Mouse (Mus musculus) forebrain, embryonic 16.5 days (tissue): Measurements from ENCODE around the gene Cyp1a1. TPM values are rescaled to one million over a fixed set of nuclear protein-coding genes. Genes with fewer than 3 reads are reported as not detected.

Experiments used
- ATAC-seq: fragments of 200-750 bp; cut with Nextera tagmentation; 2 replicates; pipeline ENCODE4 v1.8.0; 2017; ENCODE audit warnings: mild to moderate bottlenecking, moderate library complexity
- H3K27ac ChIP-seq: fragments of 300-500 bp; sonication (generic); 2 replicates; pipeline ENCODE4 v1.5.1; 2014; ENCODE audit warnings: low read length, control low read depth
- H3K27me3 ChIP-seq: fragments of 300-500 bp; sonication (generic); replicated peaks from 2 replicates; pipeline ENCODE4 v1.6.1; 2014; ENCODE audit warnings: low read length; ENCODE audit not compliant: control insufficient read depth, insufficient read depth
- H3K36me3 ChIP-seq: fragments of 300-500 bp; sonication (generic); 2 replicates; pipeline ENCODE4 v1.6.1; 2014; ENCODE audit not compliant: control insufficient read depth, insufficient read depth
- H3K4me1 ChIP-seq: fragments of 300-500 bp; sonication (generic); replicated peaks from 2 replicates; pipeline ENCODE4 v1.6.1; 2014; ENCODE audit warnings: low read length; ENCODE audit not compliant: control insufficient read depth, insufficient read depth
- H3K4me2 ChIP-seq: fragments of 300-500 bp; sonication (generic); 2 replicates; pipeline ENCODE4 v1.6.1; 2014; ENCODE audit warnings: mild to moderate bottlenecking, low read length, control low read depth
- H3K4me3 ChIP-seq: fragments of 300-500 bp; sonication (generic); replicated peaks from 2 replicates; pipeline ENCODE4 v1.5.1; 2014; ENCODE audit warnings: mild to moderate bottlenecking, low read length, control low read depth
- H3K9ac ChIP-seq: fragments of 300-500 bp; sonication (generic); replicated peaks from 2 replicates; pipeline ENCODE4 v1.6.1; 2014; ENCODE audit warnings: low read depth, low read length, control low read depth
- H3K9me3 ChIP-seq: fragments of 300-500 bp; sonication (generic); 2 replicates; pipeline ENCODE4 v1.6.1; 2016; ENCODE audit warnings: low read length; ENCODE audit not compliant: control insufficient read depth
- WGBS: fragments of 180-500 bp; shearing (Covaris S2); extraction: QIAGEN DNeasy Blood & Tissue Kit; methylation state at CpG from one replicate; pipeline ENCODE4 v1.1.7; 2014; 5-methylcytosine and 5-hydroxymethylcytosine counted together
- polyA plus RNA-seq: library from polyadenylated mRNA; unstranded; fragments of >200 nt; fragmentation: Nextera tagmentation; extraction: Ambion mirVana; gene quantifications from 2 replicates; pipeline ENCODE4 v1.2.1, GENCODE M21; 2015

The Cyp1a1 gene
- polyA plus RNA-seq, 1 experiment from 2014 or later = 0.18 TPM

DNA sequence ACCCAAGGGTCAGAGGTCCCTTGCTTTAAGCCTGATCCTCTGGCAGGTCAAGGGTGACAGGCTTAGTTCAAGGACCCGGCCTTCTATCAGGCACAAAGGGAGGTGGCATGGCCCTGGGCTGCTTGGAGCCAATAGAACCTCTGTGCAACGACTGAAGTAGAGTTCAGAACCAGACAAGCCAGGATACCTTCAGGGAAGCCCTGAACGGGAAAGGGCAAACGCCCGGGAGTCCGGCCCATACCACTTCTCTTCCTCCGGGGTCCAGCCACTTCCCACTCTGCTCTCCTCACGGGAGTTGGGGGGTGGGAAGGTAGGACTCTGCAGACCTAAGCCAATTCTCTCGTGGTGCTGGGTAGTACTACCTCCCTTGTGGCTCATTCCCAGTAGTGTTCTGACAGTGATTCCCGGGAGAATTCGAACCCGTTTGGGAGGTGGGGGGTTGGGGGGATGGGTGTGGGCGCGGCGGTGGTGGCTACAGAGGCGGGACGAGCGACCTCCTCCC is 43.2 kb upstream of the Cyp1a1 start:
- under 1% methylated on average over 18 of the region's 18 CpGs for WGBS
- Histone ChIP-seq H3K4me3 (peak overlapping the region; percentile 94), H3K4me2 (peak overlapping the region; percentile 95), H3K4me1 (peaks cover 48% of the 10 kb centered on the region), H3K9ac (peak overlapping the region; percentile 99), H3K27me3 (no peaks in the 10 kb centered on the region), H3K36me3 (no peaks in the 10 kb centered on the region), H3K27ac (peak overlapping the region; percentile 95), H3K9me3 (no peaks in the 10 kb centered on the region)
- peak; percentile 13 for ATAC-seq

DNA sequence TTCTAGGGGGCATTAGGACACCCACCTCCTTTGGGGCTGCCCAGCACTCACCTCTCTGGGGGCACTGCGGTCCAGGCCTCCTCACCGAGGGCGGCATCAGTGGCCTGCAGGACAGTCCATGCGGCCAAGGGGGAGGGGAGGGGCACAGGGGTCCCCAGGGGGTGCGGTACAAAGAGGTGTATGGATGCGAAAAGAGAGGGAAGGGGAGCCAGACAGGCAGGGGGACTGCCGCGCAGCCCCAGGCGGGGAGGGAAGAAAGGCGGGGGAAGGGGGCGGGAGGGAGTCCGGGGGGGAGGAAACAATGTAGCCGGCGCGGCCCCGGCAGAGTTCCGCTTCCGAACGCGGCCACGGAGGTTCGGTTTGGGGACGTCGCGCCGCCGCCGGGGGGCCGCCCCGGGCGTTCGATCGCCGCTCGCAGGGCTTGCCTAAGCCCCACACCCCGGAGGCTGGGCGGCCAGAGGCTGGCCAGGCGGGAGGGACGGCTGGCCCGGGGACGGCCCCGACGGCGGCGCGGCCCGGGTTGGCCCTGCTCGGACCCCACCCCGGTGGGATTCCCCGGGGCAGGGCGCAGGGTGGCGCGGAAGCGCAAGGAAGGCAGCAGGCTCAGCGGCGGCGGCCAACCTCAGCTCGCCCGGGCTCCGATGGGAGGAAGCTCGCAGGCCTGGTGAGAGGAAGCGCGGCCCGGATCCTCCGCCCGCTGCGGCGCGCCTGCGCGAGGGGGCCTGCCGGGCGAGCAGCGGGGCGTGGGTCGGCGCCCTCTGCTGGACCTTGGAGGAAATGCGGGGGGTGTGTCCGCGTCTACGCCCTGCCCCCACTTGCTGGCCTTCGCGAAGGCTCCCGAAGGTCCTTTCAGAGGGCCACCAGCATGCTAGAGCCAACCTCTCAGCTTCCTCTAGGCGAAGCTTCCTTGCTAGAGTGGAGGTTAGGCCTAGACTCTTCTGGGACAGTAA is 42.5 kb upstream of the Cyp1a1 start:
- H3K4me3 ChIP-seq = peak overlapping the region; percentile 94
- no peaks in the 10 kb centered on the region for H3K27me3 ChIP-seq
- H3K9ac ChIP-seq = peak overlapping the region; percentile 99
- peaks cover 41% of the 10 kb centered on the region for H3K4me1 ChIP-seq
- H3K4me2 ChIP-seq = peak overlapping the region; percentile 95
- no peaks in the 10 kb centered on the region for H3K36me3 ChIP-seq
- peak overlapping the region; percentile 95 for H3K27ac ChIP-seq
- no peaks in the 10 kb centered on the region for H3K9me3 ChIP-seq
- peak; percentile 92 for ATAC-seq
- under 1% methylated on average over 55 of the region's 85 CpGs for WGBS

DNA sequence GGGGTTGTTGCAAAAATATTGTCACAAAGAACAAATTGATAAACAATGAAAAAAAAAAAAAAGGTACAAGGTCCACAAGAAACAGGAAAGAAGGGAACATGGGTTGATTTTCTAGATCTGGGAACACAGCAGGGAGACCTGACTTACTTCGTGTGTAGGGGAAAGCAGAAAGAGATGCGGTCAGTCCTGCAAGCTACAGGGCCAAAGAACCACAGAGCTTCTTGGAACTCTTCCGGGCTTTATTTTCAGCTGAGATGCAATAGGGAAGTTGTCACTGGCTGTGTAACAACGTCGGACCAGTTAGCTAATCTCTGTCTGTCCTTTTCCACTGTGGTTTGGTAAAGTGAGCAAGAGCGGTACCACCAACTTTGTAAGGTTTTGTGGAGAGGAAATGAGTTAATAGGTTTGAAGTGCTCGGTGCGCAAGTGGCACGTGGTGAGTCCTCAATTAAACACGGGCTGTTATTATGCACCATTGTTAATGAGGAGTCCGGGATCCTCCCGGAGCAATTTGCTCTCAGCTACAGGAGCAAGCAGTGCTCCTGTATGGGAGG is 41.1 kb upstream of the Cyp1a1 start:
- Histone ChIP-seq H3K27ac (no peak overlapping the region), H3K4me2 (no peak overlapping the region), H3K9ac (no peak overlapping the region), H3K9me3 (no peaks in the 10 kb centered on the region), H3K27me3 (no peaks in the 10 kb centered on the region), H3K4me3 (no peak overlapping the region), H3K36me3 (no peaks in the 10 kb centered on the region), H3K4me1 (peaks cover 32% of the 10 kb centered on the region)
- ATAC-seq = no peak
- WGBS = 34% methylated on average over 12 of the region's 12 CpGs

- Histone ChIP-seq H3K4me3 (no peak overlapping the region), H3K9me3 (no peaks in the 10 kb centered on the region), H3K4me2 (no peak overlapping the region), H3K27me3 (no peaks in the 10 kb centered on the region), H3K9ac (no peak overlapping the region), H3K4me1 (peaks cover 27% of the 10 kb centered on the region), H3K36me3 (no peaks in the 10 kb centered on the region), H3K27ac (no peak overlapping the region)
- WGBS = 64% methylated on average over 4 of the region's 4 CpGs
- no peak for ATAC-seq
Measured at GRCm38 (mm10) chr9:57647286-57648108, 40.2 kb upstream of the Cyp1a1 start.

- peaks cover 7% of the 10 kb centered on the region for H3K4me1 ChIP-seq
- H3K4me3 ChIP-seq = no peak overlapping the region
- H3K27me3 ChIP-seq = no peaks in the 10 kb centered on the region
- no peak overlapping the region for H3K27ac ChIP-seq
- H3K4me2 ChIP-seq = no peak overlapping the region
- no peak for ATAC-seq
- 88% methylated on average over 6 of the region's 6 CpGs for WGBS
- no peak overlapping the region for H3K9ac ChIP-seq
- no peaks in the 10 kb centered on the region for H3K9me3 ChIP-seq
- H3K36me3 ChIP-seq = no peaks in the 10 kb centered on the region
Measured at GRCm38 (mm10) chr9:57650130-57650785, 37.5 kb upstream of the Cyp1a1 start.

DNA sequence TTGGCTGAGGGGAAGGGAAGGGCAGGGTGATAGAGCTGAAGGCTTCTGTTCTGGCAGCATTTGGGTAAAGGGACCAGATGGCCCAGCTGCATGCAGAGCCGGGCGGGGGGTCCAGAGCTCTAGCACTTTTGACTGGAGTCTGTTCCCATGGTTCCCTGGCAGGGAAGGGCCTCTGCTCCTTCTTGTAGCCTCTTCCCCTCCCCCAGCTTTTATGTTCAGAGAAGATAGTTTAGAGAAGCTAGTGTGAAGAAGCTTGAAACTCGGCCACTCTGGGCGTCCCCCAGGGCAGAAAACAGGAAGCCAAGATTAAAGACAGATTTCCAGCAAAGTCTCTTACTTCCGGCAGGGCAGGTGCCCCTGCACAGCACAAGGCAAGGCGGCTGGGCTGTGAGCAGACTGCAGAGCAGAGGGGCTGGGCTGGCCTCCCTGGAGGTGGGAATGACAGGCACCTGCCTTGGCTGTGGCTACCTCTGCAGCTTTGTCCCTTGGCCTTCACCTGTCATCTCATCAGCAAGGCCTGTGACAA is 36.9 kb upstream of the Cyp1a1 start:
- Histone ChIP-seq H3K4me3 (no peak overlapping the region), H3K27me3 (no peaks in the 10 kb centered on the region), H3K9ac (no peak overlapping the region), H3K4me1 (peaks cover 6% of the 10 kb centered on the region), H3K9me3 (no peaks in the 10 kb centered on the region), H3K36me3 (no peaks in the 10 kb centered on the region), H3K27ac (no peak overlapping the region), H3K4me2 (no peak overlapping the region)
- 40% methylated on average over 6 of the region's 6 CpGs for WGBS
- ATAC-seq = no peak

GRCm38 (mm10) chr9:57652351-57652750 is 35.4 kb upstream of the Cyp1a1 start:
- H3K36me3 ChIP-seq = no peaks in the 10 kb centered on the region
- 61% methylated on average over 9 of the region's 9 CpGs for WGBS
- no peaks in the 10 kb centered on the region for H3K27me3 ChIP-seq
- no peak overlapping the region for H3K9ac ChIP-seq
- no peak for ATAC-seq
- H3K4me2 ChIP-seq = no peak overlapping the region
- H3K4me3 ChIP-seq = no peak overlapping the region
- H3K4me1 ChIP-seq = peaks cover 9% of the 10 kb centered on the region
- H3K27ac ChIP-seq = no peak overlapping the region
- H3K9me3 ChIP-seq = no peaks in the 10 kb centered on the region

DNA sequence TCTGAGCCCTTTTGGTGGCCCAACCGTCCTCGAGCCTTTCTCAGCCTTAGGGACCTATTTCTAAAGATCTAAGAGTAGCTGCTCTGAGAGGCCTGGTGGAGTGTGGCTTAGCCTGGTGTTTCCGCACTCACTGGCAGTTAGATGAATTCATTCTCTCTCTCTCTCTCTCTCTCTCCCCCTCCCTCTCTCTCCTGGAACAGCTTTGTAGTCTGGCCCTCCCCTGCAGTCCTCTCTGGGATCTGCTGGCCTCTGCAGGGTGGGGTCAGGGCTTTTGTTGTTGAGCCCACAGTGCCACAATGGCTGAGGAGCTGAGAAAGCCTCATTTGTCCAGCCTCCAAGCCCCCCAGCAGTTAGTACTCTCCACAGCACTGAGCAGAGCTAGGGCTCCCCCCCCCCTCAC is 34.9 kb upstream of the Cyp1a1 start:
- no peak overlapping the region for H3K4me3 ChIP-seq
- H3K36me3 ChIP-seq = no peaks in the 10 kb centered on the region
- H3K27me3 ChIP-seq = no peaks in the 10 kb centered on the region
- no peak overlapping the region for H3K27ac ChIP-seq
- H3K9me3 ChIP-seq = no peaks in the 10 kb centered on the region
- H3K9ac ChIP-seq = no peak overlapping the region
- H3K4me1 ChIP-seq = peaks cover 9% of the 10 kb centered on the region
- ATAC-seq = no peak
- 17% methylated on average over 3 of the region's 3 CpGs for WGBS
- no peak overlapping the region for H3K4me2 ChIP-seq
